Mouse (Mus musculus): ENCODE data around the gene Lhpp. TPM values are rescaled to one million over a fixed set of nuclear protein-coding genes. Genes with fewer than 3 reads are reported as not detected.
A peak's percentile ranks its signal among the peaks of the same experiment; 100 is the strongest.

Lhpp gene
- total and polyA plus RNA-seq, 3 experiments: 0.10 to 0.11 TPM; not detected in 1

DNA sequence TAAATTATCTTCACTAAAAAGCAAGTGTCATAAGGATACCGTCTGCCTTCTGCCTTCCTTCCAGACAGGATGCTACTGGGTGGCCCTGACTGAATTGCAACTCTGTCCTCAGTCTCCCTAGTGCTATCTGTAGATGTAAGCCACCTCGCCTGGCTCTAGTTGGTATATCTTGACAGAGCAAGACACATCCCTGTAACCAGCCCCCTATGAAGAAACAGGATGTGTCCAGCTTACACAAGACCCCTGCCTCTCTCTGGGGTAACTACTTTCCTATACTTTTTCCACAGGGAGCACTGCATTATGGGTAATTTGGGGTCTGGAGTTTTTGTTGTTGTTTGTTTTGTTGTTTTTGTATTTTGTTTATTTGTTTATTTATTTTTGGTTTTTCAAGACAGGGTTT lies 65.5 kb downstream of the Lhpp start:
- TF ChIP-seq POLR2AphosphoS5 (IDR thresholded peaks at IDR 0.05; ENCODE audit: insufficient replicate concordance, low read depth, low read length) (no peak), TAL1 (conservative IDR thresholded peaks at IDR 0.05; ENCODE audit: low read depth, low read length) (no peak), GATA2 (IDR thresholded peaks at IDR 0.05; ENCODE audit: borderline replicate concordance, low read depth, low read length) (no peak), CTCF (IDR thresholded peaks at IDR 0.05; ENCODE audit: low read depth, low read length) (no peak)
- no peak for DNase-seq (ENCODE audit: low spot score)
- Histone ChIP-seq H3K27me3 (ENCODE audit: insufficient read depth, low read length) (peaks cover 3% of the 10 kb centered on the region; the same call in 1 of the 2 replicates), H3K9me3 (replicated peaks) (no peaks in the 10 kb centered on the region), H3K4me3 (ENCODE audit: low read depth, low read length) (no peak overlapping the region), H3K4me1 (ENCODE audit: insufficient read depth, low read depth, low read length) (peaks cover 48% of the 10 kb centered on the region), H3K36me3 (replicated peaks) (no peaks in the 10 kb centered on the region)
- no peak for ATAC-seq (ENCODE audit: extremely low read depth, insufficient number of reproducible peaks, low FRiP score, poor library complexity, severe bottlenecking)

DNA sequence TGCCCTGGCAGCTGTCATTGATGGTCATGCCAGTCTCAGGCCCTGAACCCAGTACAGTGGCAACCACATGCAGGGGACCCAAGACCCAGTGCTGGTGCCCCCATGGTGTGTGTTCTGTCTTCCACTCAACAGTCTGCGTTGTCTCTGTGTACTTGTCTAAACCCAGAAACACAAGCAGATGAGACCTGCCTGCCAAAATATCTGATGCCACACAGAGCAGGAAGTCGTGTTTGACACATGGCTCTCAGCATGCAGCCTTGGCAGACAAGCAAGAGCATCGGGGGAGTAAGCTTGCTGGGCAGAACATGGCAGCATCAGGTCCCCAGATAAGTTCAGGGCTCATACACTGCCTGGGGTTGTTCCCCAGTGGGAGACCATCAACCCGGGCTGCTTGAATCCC lies 68.7 kb downstream of the Lhpp start:
- no peak overlapping the region for H3K4me3 ChIP-seq (ENCODE audit: low read depth, low read length)
- ATAC-seq (ENCODE audit: extremely low read depth, insufficient number of reproducible peaks, low FRiP score, poor library complexity, severe bottlenecking) (no peak), DNase-seq (ENCODE audit: low spot score) (no peak)
- H3K4me1 ChIP-seq (ENCODE audit: insufficient read depth, low read depth, low read length): peaks cover 49% of the 10 kb centered on the region
- TF ChIP-seq GATA1 (IDR thresholded peaks at IDR 0.05; ENCODE audit: borderline replicate concordance, low read length) (no peak), TAL1 (conservative IDR thresholded peaks at IDR 0.05; ENCODE audit: low read depth, low read length) (no peak), POLR2AphosphoS5 (IDR thresholded peaks at IDR 0.05; ENCODE audit: insufficient replicate concordance, low read depth, low read length) (no peak), GATA2 (IDR thresholded peaks at IDR 0.05; ENCODE audit: borderline replicate concordance, low read depth, low read length) (no peak), CTCF (IDR thresholded peaks at IDR 0.05; ENCODE audit: low read depth, low read length) (no peak)
- peaks cover 7% of the 10 kb centered on the region for H3K27me3 ChIP-seq (ENCODE audit: insufficient read depth, low read length)
- H3K36me3 ChIP-seq (replicated peaks): no peaks in the 10 kb centered on the region
- H3K9me3 ChIP-seq (replicated peaks): no peaks in the 10 kb centered on the region

DNA sequence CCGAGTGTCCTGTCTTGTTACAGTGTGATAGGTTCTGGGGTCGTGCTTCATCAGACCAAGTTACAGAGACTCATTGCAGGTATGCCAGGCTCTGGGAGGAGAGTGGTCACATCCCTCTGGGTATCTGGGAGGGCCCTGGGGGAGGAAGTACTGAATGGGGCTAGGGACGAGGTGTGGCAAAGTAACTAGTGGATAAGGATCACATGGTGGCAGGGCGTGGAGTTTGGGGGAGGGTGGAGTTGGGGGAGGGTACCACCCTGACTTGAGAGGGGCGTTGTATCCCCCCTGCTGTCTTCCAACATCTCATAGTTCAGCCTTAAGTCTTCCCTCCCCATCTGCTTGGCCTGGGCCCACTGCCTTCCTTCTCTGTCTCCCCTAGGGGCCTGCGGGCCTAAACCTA lies 69.1 kb downstream of the Lhpp start:
- DNase-seq (ENCODE audit: low spot score): no peak
- H3K27me3 ChIP-seq (ENCODE audit: insufficient read depth, low read length): peaks cover 7% of the 10 kb centered on the region
- H3K9me3 ChIP-seq (replicated peaks): no peaks in the 10 kb centered on the region
- H3K4me3 ChIP-seq (ENCODE audit: low read depth, low read length): no peak overlapping the region
- TF ChIP-seq TAL1 (conservative IDR thresholded peaks at IDR 0.05; ENCODE audit: low read depth, low read length) (no peak), GATA1 (IDR thresholded peaks at IDR 0.05; ENCODE audit: borderline replicate concordance, low read length) (no peak), CTCF (IDR thresholded peaks at IDR 0.05; ENCODE audit: low read depth, low read length) (no peak), POLR2AphosphoS5 (IDR thresholded peaks at IDR 0.05; ENCODE audit: insufficient replicate concordance, low read depth, low read length) (no peak), GATA2 (IDR thresholded peaks at IDR 0.05; ENCODE audit: borderline replicate concordance, low read depth, low read length) (no peak)
- H3K4me1 ChIP-seq (ENCODE audit: insufficient read depth, low read depth, low read length): peaks cover 48% of the 10 kb centered on the region
- peak; percentile 29; the same call in 1 of the 2 replicates for ATAC-seq (ENCODE audit: extremely low read depth, insufficient number of reproducible peaks, low FRiP score, poor library complexity, severe bottlenecking)
- no peaks in the 10 kb centered on the region for H3K36me3 ChIP-seq (replicated peaks)

DNA sequence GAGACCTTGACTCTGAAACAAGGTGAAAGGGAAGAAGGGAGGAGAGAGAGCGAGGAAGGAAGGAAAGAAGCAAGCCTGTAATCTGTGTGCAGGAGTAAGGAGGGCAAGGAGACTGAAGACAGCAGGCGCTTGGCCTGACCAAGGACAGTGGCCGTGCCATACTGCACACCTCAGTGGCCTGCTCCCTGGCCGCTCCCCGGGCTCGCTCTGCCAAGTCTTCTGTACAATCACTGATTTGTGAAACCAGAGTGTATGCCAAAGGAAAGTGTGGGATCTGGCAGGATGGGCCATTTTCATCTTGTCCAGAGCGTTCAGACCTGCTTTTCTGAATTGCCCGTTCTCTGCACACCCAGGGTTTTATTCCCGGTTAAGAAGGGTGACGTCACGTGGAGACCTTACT lies 70.9 kb downstream of the Lhpp start:
- Histone ChIP-seq H3K4me1 (ENCODE audit: insufficient read depth, low read depth, low read length) (peaks cover 57% of the 10 kb centered on the region), H3K9me3 (replicated peaks) (no peaks in the 10 kb centered on the region), H3K36me3 (replicated peaks) (no peaks in the 10 kb centered on the region), H3K27me3 (ENCODE audit: insufficient read depth, low read length) (peaks cover 7% of the 10 kb centered on the region), H3K4me3 (ENCODE audit: low read depth, low read length) (no peak overlapping the region)
- TF ChIP-seq CTCF (IDR thresholded peaks at IDR 0.05; ENCODE audit: low read depth, low read length) (no peak), POLR2AphosphoS5 (IDR thresholded peaks at IDR 0.05; ENCODE audit: insufficient replicate concordance, low read depth, low read length) (no peak), GATA2 (IDR thresholded peaks at IDR 0.05; ENCODE audit: borderline replicate concordance, low read depth, low read length) (no peak), TAL1 (conservative IDR thresholded peaks at IDR 0.05; ENCODE audit: low read depth, low read length) (no peak), GATA1 (IDR thresholded peaks at IDR 0.05; ENCODE audit: borderline replicate concordance, low read length) (no peak)
- ATAC-seq (ENCODE audit: extremely low read depth, insufficient number of reproducible peaks, low FRiP score, poor library complexity, severe bottlenecking) (no peak), DNase-seq (ENCODE audit: low spot score) (no peak)

DNA sequence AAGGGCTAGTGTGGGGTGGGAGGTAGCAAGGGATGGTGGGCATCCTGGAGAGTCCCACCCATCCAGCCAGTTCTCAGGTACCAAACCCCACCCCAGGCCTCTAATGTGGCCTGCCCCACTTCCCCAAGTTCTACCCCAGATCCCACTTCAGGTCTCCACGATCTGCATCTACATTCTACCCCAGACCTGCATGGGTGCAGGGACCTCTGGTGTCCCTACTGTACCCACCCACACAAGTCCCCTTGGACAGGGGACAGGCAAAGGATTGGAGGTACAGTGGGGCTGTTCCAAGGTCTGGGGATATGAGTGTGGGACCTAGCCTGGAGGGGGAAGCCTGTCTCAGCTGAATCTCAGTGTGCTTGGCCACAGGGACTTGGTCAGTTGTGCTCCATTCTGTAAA lies 71.4 kb downstream of the Lhpp start:
- no peaks in the 10 kb centered on the region for H3K9me3 ChIP-seq (replicated peaks)
- ATAC-seq (ENCODE audit: extremely low read depth, insufficient number of reproducible peaks, low FRiP score, poor library complexity, severe bottlenecking): no peak
- peaks cover 62% of the 10 kb centered on the region for H3K4me1 ChIP-seq (ENCODE audit: insufficient read depth, low read depth, low read length)
- peaks cover 7% of the 10 kb centered on the region for H3K27me3 ChIP-seq (ENCODE audit: insufficient read depth, low read length)
- H3K36me3 ChIP-seq (replicated peaks): no peaks in the 10 kb centered on the region
- no peak overlapping the region for H3K4me3 ChIP-seq (ENCODE audit: low read depth, low read length)
- DNase-seq (ENCODE audit: low spot score): no peak
- no peak for TF ChIP-seq POLR2AphosphoS5 (IDR thresholded peaks at IDR 0.05; ENCODE audit: insufficient replicate concordance, low read depth, low read length)
- TF ChIP-seq CTCF (IDR thresholded peaks at IDR 0.05; ENCODE audit: low read depth, low read length): no peak
- TF ChIP-seq GATA1 (IDR thresholded peaks at IDR 0.05; ENCODE audit: borderline replicate concordance, low read length): no peak
- no peak for TF ChIP-seq TAL1 (conservative IDR thresholded peaks at IDR 0.05; ENCODE audit: low read depth, low read length)
- TF ChIP-seq GATA2 (IDR thresholded peaks at IDR 0.05; ENCODE audit: borderline replicate concordance, low read depth, low read length): no peak

DNA sequence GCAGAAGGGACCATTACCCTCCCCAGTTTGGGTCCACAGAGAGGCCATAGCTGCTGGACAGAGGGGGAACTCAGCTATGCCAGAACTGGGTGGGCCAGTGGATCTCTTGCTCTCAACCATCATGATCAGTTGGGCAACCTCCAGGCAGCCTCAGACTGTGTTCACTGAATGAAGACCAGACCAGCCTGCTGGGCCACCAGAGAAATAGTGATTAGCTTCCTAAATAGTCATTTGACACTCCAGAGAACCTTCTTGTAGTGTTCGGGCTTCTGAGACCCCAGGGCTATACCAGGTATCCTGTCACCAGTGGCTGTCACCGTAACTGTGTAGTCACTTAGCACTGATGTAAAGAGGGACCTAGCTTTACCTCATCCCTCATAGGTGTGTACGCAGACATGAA lies 71.9 kb downstream of the Lhpp start:
- Histone ChIP-seq H3K4me3 (ENCODE audit: low read depth, low read length) (no peak overlapping the region), H3K4me1 (ENCODE audit: insufficient read depth, low read depth, low read length) (peaks cover 64% of the 10 kb centered on the region), H3K36me3 (replicated peaks) (no peaks in the 10 kb centered on the region), H3K9me3 (replicated peaks) (no peaks in the 10 kb centered on the region), H3K27me3 (ENCODE audit: insufficient read depth, low read length) (peaks cover 5% of the 10 kb centered on the region)
- TF ChIP-seq GATA2 (IDR thresholded peaks at IDR 0.05; ENCODE audit: borderline replicate concordance, low read depth, low read length) (no peak), POLR2AphosphoS5 (IDR thresholded peaks at IDR 0.05; ENCODE audit: insufficient replicate concordance, low read depth, low read length) (no peak), GATA1 (IDR thresholded peaks at IDR 0.05; ENCODE audit: borderline replicate concordance, low read length) (no peak)
- DNase-seq (ENCODE audit: low spot score) (no peak), ATAC-seq (ENCODE audit: extremely low read depth, insufficient number of reproducible peaks, low FRiP score, poor library complexity, severe bottlenecking) (no peak)

DNA sequence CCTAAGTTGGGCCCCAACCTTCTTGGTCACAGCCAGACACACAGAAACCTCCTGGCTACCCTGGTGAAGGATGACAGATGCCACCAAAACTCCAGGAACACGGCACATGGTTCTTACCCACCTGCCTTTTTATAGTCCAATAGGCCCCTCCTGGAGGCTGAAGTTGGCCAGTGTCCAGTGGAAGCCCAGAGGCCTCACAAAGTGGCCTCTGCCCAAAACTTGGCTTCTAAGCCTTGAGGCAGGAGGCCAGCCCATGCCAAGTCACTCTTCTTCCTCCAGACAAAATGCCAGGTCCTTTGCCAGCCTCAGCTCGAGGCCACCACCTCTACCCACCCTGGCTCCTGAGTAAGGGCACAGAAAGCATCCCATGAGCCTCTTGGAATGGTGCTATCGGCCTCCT lies 72.5 kb downstream of the Lhpp start:
- no peaks in the 10 kb centered on the region for H3K36me3 ChIP-seq (replicated peaks)
- no peaks in the 10 kb centered on the region for H3K9me3 ChIP-seq (replicated peaks)
- peaks cover 69% of the 10 kb centered on the region for H3K4me1 ChIP-seq (ENCODE audit: insufficient read depth, low read depth, low read length)
- H3K27me3 ChIP-seq (ENCODE audit: insufficient read depth, low read length): peaks cover 5% of the 10 kb centered on the region
- ATAC-seq (ENCODE audit: extremely low read depth, insufficient number of reproducible peaks, low FRiP score, poor library complexity, severe bottlenecking) (no peak), DNase-seq (ENCODE audit: low spot score) (no peak)
- TF ChIP-seq CTCF (IDR thresholded peaks at IDR 0.05; ENCODE audit: low read depth, low read length) (no peak), TAL1 (conservative IDR thresholded peaks at IDR 0.05; ENCODE audit: low read depth, low read length) (no peak), GATA1 (IDR thresholded peaks at IDR 0.05; ENCODE audit: borderline replicate concordance, low read length) (no peak), POLR2AphosphoS5 (IDR thresholded peaks at IDR 0.05; ENCODE audit: insufficient replicate concordance, low read depth, low read length) (no peak), GATA2 (IDR thresholded peaks at IDR 0.05; ENCODE audit: borderline replicate concordance, low read depth, low read length) (no peak)
- H3K4me3 ChIP-seq (ENCODE audit: low read depth, low read length): no peak overlapping the region

Data from G1E (cell line).